Mouse (Mus musculus): ENCODE measurements around the gene Mrpl38.

DNA sequence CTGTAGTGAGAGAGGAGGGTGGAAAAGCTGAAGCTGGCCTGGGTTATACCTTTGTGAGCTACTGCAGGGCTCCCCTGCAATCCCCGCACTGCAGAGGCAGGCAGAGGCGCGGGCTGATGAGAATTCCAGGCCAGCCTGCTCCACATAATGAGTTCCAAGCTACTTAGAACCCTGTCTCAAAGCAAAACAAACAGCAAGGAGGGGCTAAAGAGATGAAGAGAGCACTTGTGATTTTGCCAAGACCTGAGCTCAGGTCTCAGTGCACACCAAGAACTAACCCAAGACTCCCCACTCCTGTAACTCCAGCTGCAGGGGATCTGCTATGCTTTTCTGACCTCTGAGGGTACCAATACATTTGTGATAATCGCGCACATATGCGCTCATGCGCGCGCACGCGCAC lies 47.7 kb upstream of the Mrpl38 start:
- TF ChIP-seq CTCF (IDR thresholded peaks at IDR 0.05; ENCODE audit: low read depth) = no peak
- no peak for TF ChIP-seq EP300 (optimal IDR thresholded peaks at IDR 0.05)
